Mouse (Mus musculus) monocyte, adult 5-6 weeks (primary cell): ENCODE data around the gene Gria4. TPM values are rescaled to one million over a fixed set of nuclear protein-coding genes. Genes with fewer than 3 reads are reported as not detected.
"Not testable (repeated sequence)": the region's sequence is repeated elsewhere in the genome, so short reads cannot be mapped to it uniquely, and the experiment has no call there.

ENCODE experiments used
- ATAC-seq: fragments of 153-309, 156-312 bp; replicated peaks from 2 replicates; pipeline ENCODE4 v1.8.0; 2017; ENCODE audit warnings: mild to moderate bottlenecking; ENCODE audit not compliant: low TSS enrichment, insufficient number of reproducible peaks, severe bottlenecking, poor library complexity, low FRiP score
- total RNA-seq: library from RNA; stranded (forward); fragments of 200-1000, 200-491, 200-594 nt; gene quantifications from 3 replicates; pipeline ENCODE4 v1.2.3, GENCODE M21; 2017

Gene Gria4
- not detected in 3 replicates for total RNA-seq

GRCm38 (mm10) chr9:4795544-4796288 is at the start of gene Gria4:
Gene Gria4 (minus strand): TSS chr9:4796234.
- ATAC-seq: no peak

DNA sequence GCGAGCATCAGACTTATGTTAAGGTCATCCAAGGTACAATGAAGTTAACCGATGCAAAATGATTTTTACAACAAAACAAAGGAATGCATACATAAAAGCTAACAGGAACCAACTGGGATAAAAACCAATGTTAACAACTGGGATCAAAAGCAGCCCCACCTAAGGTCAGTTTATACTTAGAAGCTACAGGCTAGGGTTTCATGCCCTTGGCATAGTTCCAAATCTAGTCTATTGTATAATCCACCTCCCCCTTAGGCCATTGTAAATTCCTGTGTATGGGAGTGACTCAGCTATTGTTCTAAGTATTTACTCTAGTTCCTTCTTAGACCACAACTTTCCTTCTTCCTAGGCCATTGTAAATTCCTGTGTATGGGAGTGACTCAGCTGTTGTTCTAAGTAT is 14.9 kb upstream of the Gria4 start:
- not testable (repeated sequence) for ATAC-seq

DNA sequence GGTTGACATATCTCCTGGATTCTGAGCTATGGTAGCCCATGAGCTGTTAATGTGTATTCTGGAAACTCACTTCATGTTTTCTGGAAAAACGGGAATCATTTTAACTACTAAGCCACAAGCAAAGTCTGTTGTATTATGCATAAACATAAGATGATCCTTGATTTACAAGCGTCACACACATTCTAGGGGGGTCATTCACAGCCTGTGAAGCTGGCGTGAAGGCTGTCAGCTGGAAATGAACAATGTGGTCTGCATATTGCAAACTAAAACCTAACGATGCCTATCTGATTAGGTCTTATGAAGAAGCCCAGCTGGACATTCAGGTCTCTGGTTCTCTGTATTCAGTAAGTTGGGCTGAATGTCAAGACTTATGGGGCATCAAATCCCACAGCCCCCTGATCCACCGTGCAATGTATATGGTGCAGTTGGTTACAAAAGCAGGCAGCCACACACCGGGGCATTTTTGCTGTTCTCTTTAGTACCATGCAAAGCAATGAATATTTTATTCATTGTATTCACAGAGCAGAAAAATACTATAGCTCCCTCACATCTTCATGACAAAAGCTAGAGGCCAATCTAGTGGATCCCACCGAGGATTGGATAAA is 7.2 kb upstream of the Gria4 start:
- no peak for ATAC-seq

- ATAC-seq: no peak
Measured at GRCm38 (mm10) chr9:4797396-4797795, 1.4 kb upstream of the Gria4 start.

- no peak for ATAC-seq
Measured at GRCm38 (mm10) chr9:4796289-4796645, 233 bp upstream of the Gria4 start.

DNA sequence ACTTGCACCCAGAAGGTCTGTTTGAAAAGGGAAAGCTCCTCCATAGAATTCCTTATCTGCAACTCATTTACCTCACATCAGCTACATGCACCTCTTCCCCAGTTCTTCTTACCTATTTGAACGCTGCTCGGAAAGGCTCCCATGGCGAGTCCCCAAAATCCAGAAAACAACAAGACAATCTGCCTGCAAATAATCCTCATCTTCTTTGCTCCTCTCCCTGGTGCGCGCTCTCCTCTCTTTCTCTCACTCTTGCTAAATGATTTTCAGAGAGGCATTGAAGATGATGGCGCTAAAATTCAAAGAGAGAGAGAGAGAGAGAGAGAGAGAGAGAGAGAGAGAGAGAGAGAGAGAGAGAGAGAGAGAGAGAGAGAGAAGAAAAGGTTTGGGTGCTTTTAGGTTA is 959 bp downstream of the Gria4 start:
- ATAC-seq: no peak

DNA sequence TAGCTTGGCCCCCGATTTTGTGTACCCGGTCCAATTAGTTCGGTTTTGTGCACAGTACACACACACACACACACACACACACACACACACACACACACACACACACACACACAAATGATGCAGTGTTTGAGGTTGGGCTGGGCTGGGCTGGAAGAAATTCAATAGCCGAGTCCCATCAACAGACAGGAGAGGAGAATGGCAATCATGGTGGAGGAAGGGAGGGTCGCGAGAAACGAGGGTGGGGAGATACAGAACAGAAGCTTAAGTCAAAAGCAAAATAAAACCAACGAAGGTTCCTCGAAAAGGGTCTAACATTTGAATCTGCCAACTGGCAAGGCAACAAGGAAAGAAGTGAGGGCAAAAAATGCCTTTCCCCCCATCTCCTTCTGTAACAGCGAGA is 1.6 kb downstream of the Gria4 start:
- no peak for ATAC-seq

DNA sequence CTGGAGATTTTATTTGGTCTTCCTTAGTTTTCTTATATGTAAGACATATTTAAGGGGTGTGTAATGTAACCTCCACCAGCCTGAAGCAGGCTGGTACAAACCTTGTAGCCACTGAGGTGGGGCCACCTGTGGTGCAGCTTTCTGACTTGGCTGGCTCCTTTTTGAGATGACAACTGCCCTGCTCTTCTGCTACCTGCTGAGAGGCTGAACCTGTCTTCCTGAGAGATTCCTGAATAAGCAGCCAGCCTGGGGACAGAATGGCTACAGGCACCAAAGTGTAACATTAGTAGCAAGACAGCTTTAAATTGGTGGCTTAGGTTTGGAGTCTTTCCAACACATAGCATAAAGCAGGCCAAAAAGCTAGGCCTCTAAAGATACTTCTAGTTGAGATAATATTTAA is 46.6 kb downstream of the Gria4 start:
- ATAC-seq: not testable (repeated sequence)

GRCm38 (mm10) chr9:4714086-4714485 is 81.9 kb downstream of the Gria4 start:
- no peak for ATAC-seq

- no peak for ATAC-seq
Measured at GRCm38 (mm10) chr9:4712367-4712766, 83.7 kb downstream of the Gria4 start.

DNA sequence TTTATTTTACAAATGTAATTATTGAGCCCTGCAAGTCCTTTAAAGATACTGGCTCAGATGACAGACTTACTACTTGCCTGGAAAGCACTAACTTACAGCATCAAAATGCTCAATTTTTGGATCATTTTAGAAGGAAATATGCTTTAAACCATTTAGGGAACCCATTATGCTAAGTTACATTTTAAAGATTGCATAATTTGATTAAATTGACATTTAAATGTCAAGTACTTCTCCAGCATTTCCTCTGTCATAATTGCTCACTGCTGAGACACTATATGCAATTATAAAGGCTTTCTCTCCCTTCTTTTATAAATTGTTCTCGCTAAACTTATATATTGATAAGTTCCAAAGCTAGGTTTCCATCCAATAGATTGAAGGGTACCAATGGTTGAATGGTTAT is 108.9 kb downstream of the Gria4 start:
- ATAC-seq: no peak

DNA sequence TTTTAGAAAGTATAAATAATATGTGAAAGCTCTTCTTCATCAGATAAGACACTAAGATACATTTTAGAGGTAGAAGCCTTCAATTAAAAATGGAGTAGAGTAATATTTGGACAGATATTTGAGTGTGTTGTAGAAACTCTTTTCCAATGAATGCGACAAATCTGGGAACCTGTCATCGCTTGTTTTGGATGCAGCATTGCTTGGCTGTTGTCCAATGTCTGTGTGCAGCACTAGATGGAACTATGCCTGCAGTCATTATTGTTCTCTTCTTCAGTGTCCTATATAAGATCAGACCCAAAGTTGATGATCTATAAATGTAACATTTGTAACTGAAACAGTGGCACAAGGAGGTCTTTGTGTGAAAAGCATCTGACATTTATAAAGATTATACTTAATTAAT is 115.8 kb downstream of the Gria4 start:
- no peak for ATAC-seq

DNA sequence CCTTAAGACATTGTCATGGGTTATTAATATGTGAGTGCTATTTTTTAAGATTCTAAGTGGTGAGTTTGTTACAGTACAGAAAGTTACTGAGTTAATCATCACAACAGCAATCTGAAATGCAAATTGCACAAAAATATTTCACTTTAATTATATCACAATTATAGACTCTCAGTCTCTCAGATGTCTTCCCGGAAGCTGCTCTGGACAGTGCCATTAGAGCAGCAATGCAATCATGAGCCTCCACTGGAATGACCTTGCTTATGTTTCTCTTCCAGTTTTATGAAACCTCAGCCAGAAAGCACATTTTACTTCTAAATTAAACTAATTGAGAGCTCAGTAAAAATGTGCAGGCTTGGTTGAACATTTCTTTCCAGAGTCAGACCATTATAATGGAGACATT is 116.9 kb downstream of the Gria4 start:
- no peak for ATAC-seq

GRCm38 (mm10) chr9:4665691-4666090 is 130.3 kb downstream of the Gria4 start:
- ATAC-seq: no peak

DNA sequence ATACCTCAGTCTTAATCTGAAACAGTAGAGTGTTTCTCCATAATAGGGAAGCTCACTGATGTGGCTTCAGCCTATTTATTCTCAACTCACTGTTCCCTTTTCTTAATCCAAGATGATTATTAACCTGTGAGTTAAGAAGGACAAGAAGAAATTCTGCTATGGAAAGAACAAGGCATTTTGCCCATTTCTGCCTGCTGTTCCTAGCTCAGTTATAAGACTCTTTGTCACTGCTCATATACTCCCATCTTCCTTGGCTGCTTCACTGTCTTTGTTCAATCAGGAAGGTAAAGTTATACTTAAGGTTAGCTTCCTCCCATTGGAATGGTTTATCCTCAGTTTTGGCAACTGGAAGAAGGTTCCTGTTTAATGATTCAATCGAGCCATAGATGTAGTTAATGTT is 133.6 kb downstream of the Gria4 start:
- no peak for ATAC-seq

GRCm38 (mm10) chr9:4658951-4659350 is 137.1 kb downstream of the Gria4 start:
- no peak for ATAC-seq

DNA sequence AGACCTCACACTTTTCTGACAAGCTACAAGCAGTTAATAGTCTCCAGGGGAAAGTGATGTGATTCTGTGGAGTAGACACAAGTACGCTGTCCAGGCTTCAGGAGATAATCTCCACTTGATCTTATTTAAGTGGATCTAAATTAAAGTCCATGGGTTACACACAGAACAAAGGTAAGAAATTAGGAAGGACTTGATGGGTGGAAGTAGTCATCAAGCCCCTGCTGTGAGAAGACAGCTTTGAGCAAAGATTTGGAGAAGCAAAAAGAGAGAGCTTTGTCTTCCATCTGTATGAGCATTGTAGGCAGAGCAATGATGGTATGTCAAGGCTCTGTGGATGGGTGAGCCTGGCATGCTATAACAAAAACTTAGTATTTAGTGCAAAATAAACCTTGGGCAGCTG is 141.7 kb downstream of the Gria4 start:
- no peak for ATAC-seq

GRCm38 (mm10) chr9:4639192-4639900 is 156.7 kb downstream of the Gria4 start:
- ATAC-seq: no peak

DNA sequence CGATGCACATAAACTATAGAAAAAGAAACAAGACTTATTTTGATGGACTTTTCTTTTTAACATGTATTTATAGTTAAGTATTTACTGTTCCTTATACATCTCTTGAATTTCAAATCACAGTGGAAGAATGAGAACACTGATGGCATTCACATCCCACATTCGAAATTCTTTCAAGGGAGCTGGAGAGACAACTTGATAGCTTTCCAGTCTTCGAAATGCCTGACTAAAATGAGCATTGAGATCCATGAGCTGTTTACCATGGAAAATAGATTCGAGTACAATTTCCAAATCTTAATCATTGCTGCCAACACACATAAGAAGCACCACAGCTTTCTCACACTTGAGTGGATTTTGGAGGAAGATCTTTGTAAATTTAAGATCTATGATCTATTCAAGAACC is 164.1 kb downstream of the Gria4 start:
- no peak for ATAC-seq

DNA sequence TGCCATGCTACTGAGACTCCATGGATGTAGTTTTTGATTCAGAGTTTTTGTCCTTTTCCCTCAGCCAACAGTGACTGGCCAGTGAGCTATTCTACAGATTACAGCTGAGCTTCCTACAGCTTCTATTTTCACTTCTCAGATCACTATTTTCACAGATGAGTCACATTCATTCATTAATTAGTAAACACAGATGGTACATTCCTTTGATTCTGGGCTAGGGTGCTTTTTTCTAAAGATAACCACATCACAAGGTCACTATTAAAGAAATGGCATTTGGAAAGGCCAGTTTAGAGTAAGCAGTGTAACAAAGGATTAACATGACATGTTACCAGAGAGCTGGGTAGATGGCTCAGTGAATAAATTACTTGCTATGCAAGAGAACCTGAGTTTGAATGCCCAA is 180.7 kb downstream of the Gria4 start:
- ATAC-seq: no peak
